Mouse (Mus musculus): ENCODE data around the gene Xdh.

GRCm38 (mm10) chr17:73937073-73937472 is 12.9 kb downstream of the Xdh start:
- TF ChIP-seq CTCF (IDR thresholded peaks at IDR 0.05 in 2 of 3, conservative IDR thresholded peaks at IDR 0.05 in 1 of 3; ENCODE audit: control insufficient read depth in 1 of 3, insufficient read depth in 1 of 3, low read depth in 2 of 3, low read length in 3 of 3, poor library complexity in 1 of 3, severe bottlenecking in 1 of 3) (no peak), POLR2A (IDR thresholded peaks at IDR 0.05; ENCODE audit: control insufficient read depth in 1 of 2, insufficient read depth in 1 of 2, low read depth in 1 of 2, low read length in 2 of 2, poor library complexity in 1 of 2) (no peak), USF1 (IDR thresholded peaks at IDR 0.05; ENCODE audit: low read depth, low read length) (no peak), E2F4 (IDR thresholded peaks at IDR 0.05; ENCODE audit: borderline replicate concordance, low read depth, low read length) (no peak), UBTF (IDR thresholded peaks at IDR 0.05; ENCODE audit: borderline replicate concordance, insufficient read depth, low read depth, low read length) (no peak), SMC3 (IDR thresholded peaks at IDR 0.05; ENCODE audit: low read depth, low read length) (no peak), JUND (IDR thresholded peaks at IDR 0.05; ENCODE audit: low read depth, low read length) (no peak), TAL1 (IDR thresholded peaks at IDR 0.05; ENCODE audit: low read length) (no peak), EP300 (IDR thresholded peaks at IDR 0.05; ENCODE audit: low read depth in 1 of 2, low read length in 2 of 2) (no peak), MYC (IDR thresholded peaks at IDR 0.05; ENCODE audit: low read depth, low read length) (no peak), POLR2AphosphoS2 (IDR thresholded peaks at IDR 0.05; ENCODE audit: low read length) (no peak), GABPA (IDR thresholded peaks at IDR 0.05; ENCODE audit: low read depth, low read length) (no peak), MYB (IDR thresholded peaks at IDR 0.05; ENCODE audit: low read depth, low read length) (no peak)
